Mouse (Mus musculus) liver, postnatal 0 days (tissue): ENCODE data around the gene Nhlrc4. TPM values are rescaled to one million over a fixed set of nuclear protein-coding genes. Genes with fewer than 3 reads are reported as not detected.

Experiments
- ATAC-seq: fragments of 200-750 bp; cut with Nextera tagmentation; 2 replicates; pipeline ENCODE4 v1.8.0; 2017; ENCODE audit warnings: mild to moderate bottlenecking, moderate library complexity
- DNase-seq: peaks from one replicate; pipeline ENCODE4 v3.0.0-alpha.2; 2016
- H3K27ac ChIP-seq: fragments of 300-500 bp; sonication (generic); 2 replicates; pipeline ENCODE4 v1.5.1; 2014; ENCODE audit warnings: antibody characterized with exemption, moderate library complexity, mild to moderate bottlenecking, low read depth
- H3K27me3 ChIP-seq: fragments of 300-500 bp; sonication (generic); 2 replicates; pipeline ENCODE4 v1.6.1; 2014; ENCODE audit warnings: low read length, control low read depth, mixed read lengths; ENCODE audit not compliant: insufficient read depth
- H3K36me3 ChIP-seq: fragments of 300-500 bp; sonication (generic); replicated peaks from 2 replicates; pipeline ENCODE4 v1.6.1; 2014; ENCODE audit warnings: mild to moderate bottlenecking, control low read depth, low read length, moderate library complexity, mixed read lengths; ENCODE audit not compliant: insufficient read depth
- H3K4me1 ChIP-seq: fragments of 300-500 bp; sonication (generic); 2 replicates; pipeline ENCODE4 v1.6.1; 2014; ENCODE audit warnings: antibody characterized with exemption, mild to moderate bottlenecking, control low read depth; ENCODE audit not compliant: insufficient read depth
- H3K4me2 ChIP-seq: fragments of 300-500 bp; sonication (generic); 2 replicates; pipeline ENCODE4 v1.6.1; 2014; ENCODE audit warnings: low read depth, mild to moderate bottlenecking, low read length, moderate library complexity, mixed read lengths
- H3K4me3 ChIP-seq: fragments of 300-500 bp; sonication (generic); 2 replicates; pipeline ENCODE4 v1.5.1; 2014; ENCODE audit warnings: low read depth, low read length
- H3K9ac ChIP-seq: fragments of 300-500 bp; sonication (generic); replicated peaks from 2 replicates; pipeline ENCODE4 v1.6.1; 2014; ENCODE audit warnings: mild to moderate bottlenecking, moderate library complexity
- H3K9me3 ChIP-seq: fragments of 300-500 bp; sonication (generic); 2 replicates; pipeline ENCODE4 v1.6.1; 2016; ENCODE audit warnings: mild to moderate bottlenecking, control low read depth, low read length, mixed read lengths
- CTCF ChIP-seq: sonication (generic); IDR thresholded peaks from 2 replicates; pipeline ENCODE4 v1.5.1; 2016; ENCODE audit warnings: antibody characterized with exemption, low read depth
- EP300 ChIP-seq: IDR thresholded peaks from 2 replicates; pipeline ENCODE4 v1.6.1; 2016; ENCODE audit warnings: antibody characterized with exemption, low read depth, mild to moderate bottlenecking
- WGBS: fragments of 180-500 bp; shearing (Covaris S2); extraction: QIAGEN DNeasy Blood & Tissue Kit; methylation state at CpG from one replicate; pipeline ENCODE4 v1.1.7; 2014; ENCODE audit not compliant: insufficient replicate concordance; 5-methylcytosine and 5-hydroxymethylcytosine counted together
- polyA plus RNA-seq: library from polyadenylated mRNA; unstranded; fragments of >200 nt; fragmentation: Nextera tagmentation; extraction: Ambion mirVana; gene quantifications from 2 replicates; pipeline ENCODE4 v1.2.1, GENCODE M21; 2015

The Nhlrc4 gene
- polyA plus RNA-seq, 1 experiment from 2014 or later = 2.0 TPM

GRCm38 (mm10) chr17:25970448-25970847 lies 25.7 kb upstream of the Nhlrc4 start:
- Histone ChIP-seq H3K4me3 (no peak overlapping the region), H3K9me3 (no peaks in the 10 kb centered on the region), H3K27ac (no peak overlapping the region), H3K9ac (no peak overlapping the region), H3K36me3 (no peaks in the 10 kb centered on the region), H3K4me1 (peaks cover 23% of the 10 kb centered on the region), H3K27me3 (no peaks in the 10 kb centered on the region), H3K4me2 (no peak overlapping the region)
- DNase-seq = no peak
- TF ChIP-seq EP300 = no peak
- TF ChIP-seq CTCF = peak; percentile 52
- WGBS = 86% methylated on average over 9 of the region's 9 CpGs
- ATAC-seq = no peak

GRCm38 (mm10) chr17:25968176-25968575 lies 23.4 kb upstream of the Nhlrc4 start:
- no peak for TF ChIP-seq EP300
- no peak for TF ChIP-seq CTCF
- Histone ChIP-seq H3K27ac (peak overlapping the region; percentile 37; the same call in 1 of the 2 replicates), H3K27me3 (no peaks in the 10 kb centered on the region), H3K9me3 (no peaks in the 10 kb centered on the region), H3K4me2 (no peak overlapping the region), H3K4me3 (no peak overlapping the region), H3K4me1 (peaks cover 23% of the 10 kb centered on the region), H3K36me3 (peaks cover 6% of the 10 kb centered on the region), H3K9ac (no peak overlapping the region)
- peak; percentile 68 for ATAC-seq
- WGBS = 40% methylated on average over 1 of the region's 1 CpGs
- no peak for DNase-seq

GRCm38 (mm10) chr17:25967652-25968051 lies 22.9 kb upstream of the Nhlrc4 start:
- DNase-seq = no peak

GRCm38 (mm10) chr17:25964271-25964670 lies 19.5 kb upstream of the Nhlrc4 start:
- H3K9me3 ChIP-seq = no peaks in the 10 kb centered on the region
- no peak overlapping the region; the same call in 1 of the 2 replicates for H3K9ac ChIP-seq
- H3K27me3 ChIP-seq = no peaks in the 10 kb centered on the region
- no peak overlapping the region for H3K4me3 ChIP-seq
- no peak overlapping the region; the same call in 1 of the 2 replicates for H3K27ac ChIP-seq
- peaks cover 31% of the 10 kb centered on the region for H3K4me1 ChIP-seq
- ATAC-seq (no peak), DNase-seq (no peak)
- TF ChIP-seq CTCF (no peak), EP300 (no peak)
- peaks cover 10% of the 10 kb centered on the region for H3K36me3 ChIP-seq
- no peak overlapping the region for H3K4me2 ChIP-seq
- WGBS = 85% methylated on average over 7 of the region's 7 CpGs

More at GRCm38 (mm10) chr17:25967652-25968051, 22.9 kb upstream of the Nhlrc4 start:
- H3K9ac ChIP-seq = no peak overlapping the region
- H3K9me3 ChIP-seq = no peaks in the 10 kb centered on the region
- no peak overlapping the region for H3K4me3 ChIP-seq
- peak; percentile 59 for ATAC-seq
- H3K36me3 ChIP-seq = peaks cover 10% of the 10 kb centered on the region
- no peaks in the 10 kb centered on the region for H3K27me3 ChIP-seq
- 41% methylated on average over 3 of the region's 3 CpGs for WGBS
- no peak overlapping the region for H3K4me2 ChIP-seq
- H3K4me1 ChIP-seq = peaks cover 24% of the 10 kb centered on the region
- no peak for TF ChIP-seq CTCF
- no peak for TF ChIP-seq EP300
- H3K27ac ChIP-seq = peak overlapping the region; percentile 37; the same call in 1 of the 2 replicates

- peak overlapping the region; percentile 71 for H3K9ac ChIP-seq
Observed at GRCm38 (mm10) chr17:25962413-25962905, 17.7 kb upstream of the Nhlrc4 start.

GRCm38 (mm10) chr17:25961566-25961965 lies 16.8 kb upstream of the Nhlrc4 start:
- Histone ChIP-seq H3K4me3 (peak overlapping the region; percentile 44), H3K27me3 (no peaks in the 10 kb centered on the region), H3K4me2 (peak overlapping the region; percentile 69), H3K27ac (peak overlapping the region; percentile 89), H3K36me3 (peaks cover 10% of the 10 kb centered on the region), H3K9ac (peak overlapping the region; percentile 71), H3K4me1 (peaks cover 15% of the 10 kb centered on the region; the same call in 1 of the 2 replicates), H3K9me3 (no peaks in the 10 kb centered on the region)
- WGBS = 68% methylated on average over 5 of the region's 5 CpGs
- no peak for TF ChIP-seq CTCF
- peak; percentile 97 for TF ChIP-seq EP300
- peak; percentile 98 for ATAC-seq
- peak; percentile 65 for DNase-seq

More at GRCm38 (mm10) chr17:25962413-25962905, 17.7 kb upstream of the Nhlrc4 start:
- H3K4me2 ChIP-seq = peak overlapping the region; percentile 69
- peaks cover 10% of the 10 kb centered on the region for H3K36me3 ChIP-seq
- no peaks in the 10 kb centered on the region for H3K9me3 ChIP-seq
- H3K27me3 ChIP-seq = no peaks in the 10 kb centered on the region
- H3K4me3 ChIP-seq = peak overlapping the region; percentile 44
- TF ChIP-seq EP300 (no peak), CTCF (no peak)
- ATAC-seq (no peak), DNase-seq (no peak)
- 87% methylated on average over 7 of the region's 7 CpGs for WGBS
- peak overlapping the region; percentile 89 for H3K27ac ChIP-seq
- H3K4me1 ChIP-seq = peaks cover 21% of the 10 kb centered on the region
